Mouse (Mus musculus) kidney, postnatal 0 days (tissue): ENCODE data around the gene Fezf1. TPM values are rescaled to one million over a fixed set of nuclear protein-coding genes. Genes with fewer than 3 reads are reported as not detected.

Source experiments
- ATAC-seq: fragments of 200-750 bp; cut with Nextera tagmentation; replicated peaks from 2 replicates; pipeline ENCODE4 v1.8.0; 2017; ENCODE audit warnings: low read depth, moderate number of reproducible peaks, moderate TSS enrichment, moderate library complexity; ENCODE audit not compliant: low FRiP score
- DNase-seq: peaks from one replicate; pipeline ENCODE4 v3.0.0-alpha.2; 2016; ENCODE audit warnings: low spot score
- H3K27ac ChIP-seq: fragments of 300-500 bp; sonication (generic); 2 replicates; pipeline ENCODE4 v1.5.1; 2014; ENCODE audit warnings: mild to moderate bottlenecking
- H3K27me3 ChIP-seq: fragments of 300-500 bp; sonication (generic); 2 replicates; pipeline ENCODE4 v1.6.1; 2014; ENCODE audit warnings: low read length, mixed read lengths; ENCODE audit not compliant: insufficient read depth
- H3K36me3 ChIP-seq: fragments of 300-500 bp; sonication (generic); 2 replicates; pipeline ENCODE4 v1.6.1; 2014; ENCODE audit warnings: low read length, mixed read lengths; ENCODE audit not compliant: insufficient read depth
- H3K4me1 ChIP-seq: fragments of 300-500 bp; sonication (generic); replicated peaks from 2 replicates; pipeline ENCODE4 v1.6.1; 2014; ENCODE audit warnings: antibody characterized with exemption, low read length, mixed read lengths; ENCODE audit not compliant: insufficient read depth
- H3K4me2 ChIP-seq: fragments of 300-500 bp; sonication (generic); 2 replicates; pipeline ENCODE4 v1.6.1; 2014; ENCODE audit warnings: mild to moderate bottlenecking, low read length, moderate library complexity, mixed read lengths
- H3K4me3 ChIP-seq: fragments of 300-500 bp; sonication (generic); replicated peaks from 2 replicates; pipeline ENCODE4 v1.5.1; 2014; ENCODE audit warnings: low read depth, low read length
- H3K9ac ChIP-seq: fragments of 300-500 bp; sonication (generic); 2 replicates; pipeline ENCODE4 v1.6.1; 2014; ENCODE audit warnings: low read depth, low read length
- H3K9me3 ChIP-seq: fragments of 300-500 bp; sonication (generic); replicated peaks from 2 replicates; pipeline ENCODE4 v1.6.1; 2016; ENCODE audit warnings: low read length, inconsistent platforms, mixed read lengths
- CTCF ChIP-seq: IDR thresholded peaks from 2 replicates; pipeline ENCODE4 v1.5.1; 2016; ENCODE audit warnings: antibody characterized with exemption, low read depth, mild to moderate bottlenecking, moderate library complexity
- WGBS: fragments of 180-500 bp; shearing (Covaris S2); extraction: QIAGEN DNeasy Blood & Tissue Kit; methylation state at CpG from one replicate; pipeline ENCODE4 v1.1.7; 2014; 5-methylcytosine and 5-hydroxymethylcytosine counted together
- polyA plus RNA-seq: library from polyadenylated mRNA; unstranded; fragments of >200 nt; fragmentation: Nextera tagmentation; extraction: Ambion mirVana; gene quantifications from 2 replicates; pipeline ENCODE4 v1.2.1, GENCODE M21; 2015

Fezf1 gene
- polyA plus RNA-seq = not detected in 2 replicates

DNA sequence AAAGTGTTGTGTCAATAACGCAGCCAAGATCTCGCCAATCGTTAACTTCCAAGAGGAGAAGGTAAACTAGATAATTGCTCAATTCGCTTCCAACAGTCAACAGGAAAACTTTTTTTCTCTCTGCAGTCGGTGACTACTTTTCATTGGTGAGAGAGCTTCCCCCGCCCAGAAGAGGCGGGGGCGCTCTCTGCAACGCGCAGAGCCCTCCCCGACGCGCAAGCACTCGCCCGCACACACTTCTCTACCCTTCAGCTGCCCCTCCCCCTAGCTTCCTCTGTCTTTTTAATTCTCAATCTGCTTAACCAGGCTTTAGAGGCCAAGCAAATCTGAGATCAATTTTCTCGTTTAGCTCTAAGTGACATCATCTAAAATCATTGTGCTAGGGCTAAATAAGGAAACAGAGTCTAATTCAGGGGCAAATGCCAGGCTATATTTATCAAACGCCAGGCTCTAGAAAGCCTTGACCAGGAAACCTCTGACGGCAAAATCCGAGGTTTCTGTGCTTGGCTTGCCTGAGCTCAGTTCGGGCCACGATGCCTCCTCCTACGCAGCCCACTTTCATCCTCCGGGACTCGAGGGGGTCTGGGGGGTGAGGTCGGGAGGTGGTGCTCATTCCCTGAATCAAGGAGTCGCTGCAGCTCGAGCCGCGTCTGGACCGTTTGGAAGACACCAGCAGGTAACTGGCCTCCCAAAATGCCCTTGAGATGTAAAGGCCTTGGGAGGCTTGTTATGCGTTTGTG lies at the start of gene Fezf1:
TSS of gene Fezf1 (minus strand) at position 50 of the 740 bp plus-strand sequence.
- DNase-seq (no peak), ATAC-seq (no peak)
- Histone ChIP-seq H3K4me2 (peak within 1 kb of the TSS; percentile 58), H3K9me3 (no peaks in the 10 kb centered on the region), H3K27ac (no peak within 1 kb of the TSS), H3K27me3 (peaks cover 89% of the 10 kb centered on the region), H3K4me3 (peak within 1 kb of the TSS; percentile 24; the same call in 1 of the 2 replicates), H3K9ac (no peak within 1 kb of the TSS), H3K4me1 (peaks cover 9% of the 10 kb centered on the region; the same call in 1 of the 2 replicates), H3K36me3 (no peaks in the 10 kb centered on the region)
- TF ChIP-seq CTCF = no peak
- under 1% methylated on average over 31 of the region's 31 CpGs for WGBS

DNA sequence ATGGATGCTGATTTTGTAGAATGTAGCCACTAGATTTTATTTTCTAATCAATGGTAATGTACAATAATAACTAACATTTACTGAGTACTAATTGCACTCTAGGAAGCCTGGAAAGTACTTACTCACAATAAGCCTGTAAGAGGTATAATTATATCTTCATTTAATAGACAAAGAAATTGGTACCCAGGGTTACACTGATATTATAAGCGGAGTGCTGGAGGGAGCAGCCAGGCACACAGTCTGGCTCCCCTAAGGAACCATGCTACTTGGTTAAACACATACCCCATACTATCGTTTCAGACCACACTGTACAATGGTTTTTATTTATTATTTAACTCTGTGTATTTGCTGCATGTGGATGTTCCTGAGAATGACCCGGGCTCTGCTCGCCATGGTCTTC lies 46.5 kb upstream of the Fezf1 start:
- no peak overlapping the region for H3K4me2 ChIP-seq
- TF ChIP-seq CTCF = no peak
- no peak overlapping the region for H3K9ac ChIP-seq
- H3K9me3 ChIP-seq = no peaks in the 10 kb centered on the region
- H3K27me3 ChIP-seq = no peaks in the 10 kb centered on the region
- no peaks in the 10 kb centered on the region for H3K36me3 ChIP-seq
- ATAC-seq = no peak
- H3K4me3 ChIP-seq = no peak overlapping the region
- WGBS = 95% methylated on average over 4 of the region's 4 CpGs
- no peak for DNase-seq
- no peak overlapping the region for H3K27ac ChIP-seq
- H3K4me1 ChIP-seq = no peaks in the 10 kb centered on the region

DNA sequence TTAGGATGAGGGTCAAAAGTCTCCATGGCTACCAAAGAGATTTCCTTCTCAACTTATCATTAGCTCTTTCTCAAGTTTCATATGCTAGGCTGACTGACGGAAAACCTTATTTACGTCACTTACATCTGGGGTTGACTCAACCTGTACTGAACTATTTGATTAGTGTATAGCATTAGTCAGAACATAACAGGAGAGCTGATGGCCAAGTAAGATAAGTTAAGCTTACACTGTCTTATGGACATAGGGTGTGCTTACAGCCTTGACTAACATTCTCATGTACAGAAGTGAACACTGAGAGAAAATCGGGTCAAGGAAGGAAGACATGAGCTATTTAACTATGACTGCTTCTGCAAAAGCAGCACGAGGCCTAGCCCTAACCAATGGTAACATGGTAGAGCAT lies 40.6 kb upstream of the Fezf1 start:
- H3K27ac ChIP-seq = no peak overlapping the region
- H3K4me1 ChIP-seq = no peaks in the 10 kb centered on the region
- WGBS = 88% methylated on average over 4 of the region's 4 CpGs
- no peak overlapping the region for H3K4me2 ChIP-seq
- no peak for ATAC-seq
- H3K9me3 ChIP-seq = no peaks in the 10 kb centered on the region
- H3K36me3 ChIP-seq = no peaks in the 10 kb centered on the region
- H3K9ac ChIP-seq = no peak overlapping the region
- no peak for DNase-seq
- H3K4me3 ChIP-seq = no peak overlapping the region
- no peaks in the 10 kb centered on the region for H3K27me3 ChIP-seq
- no peak for TF ChIP-seq CTCF

DNA sequence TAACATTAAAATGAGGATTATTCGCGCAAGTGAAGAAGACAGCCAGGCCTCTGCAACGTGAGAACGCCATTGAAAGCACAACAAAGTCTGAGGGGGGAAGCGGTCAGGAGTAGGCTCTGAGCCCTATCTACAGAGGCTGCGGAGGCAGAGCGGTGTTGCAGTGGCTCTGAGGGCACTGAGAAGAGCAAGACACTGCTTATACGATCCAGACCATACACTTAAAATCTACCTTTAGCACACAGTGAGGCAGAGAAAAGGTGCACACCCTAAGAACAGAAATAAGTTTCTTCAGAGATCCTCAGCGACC lies 33.3 kb upstream of the Fezf1 start:
- DNase-seq (no peak), ATAC-seq (no peak)
- Histone ChIP-seq H3K9me3 (no peaks in the 10 kb centered on the region), H3K4me1 (no peaks in the 10 kb centered on the region), H3K36me3 (no peaks in the 10 kb centered on the region), H3K9ac (no peak overlapping the region), H3K27ac (no peak overlapping the region), H3K4me2 (no peak overlapping the region), H3K27me3 (no peaks in the 10 kb centered on the region), H3K4me3 (no peak overlapping the region)
- TF ChIP-seq CTCF = no peak
- 65% methylated on average over 9 of the region's 9 CpGs for WGBS

DNA sequence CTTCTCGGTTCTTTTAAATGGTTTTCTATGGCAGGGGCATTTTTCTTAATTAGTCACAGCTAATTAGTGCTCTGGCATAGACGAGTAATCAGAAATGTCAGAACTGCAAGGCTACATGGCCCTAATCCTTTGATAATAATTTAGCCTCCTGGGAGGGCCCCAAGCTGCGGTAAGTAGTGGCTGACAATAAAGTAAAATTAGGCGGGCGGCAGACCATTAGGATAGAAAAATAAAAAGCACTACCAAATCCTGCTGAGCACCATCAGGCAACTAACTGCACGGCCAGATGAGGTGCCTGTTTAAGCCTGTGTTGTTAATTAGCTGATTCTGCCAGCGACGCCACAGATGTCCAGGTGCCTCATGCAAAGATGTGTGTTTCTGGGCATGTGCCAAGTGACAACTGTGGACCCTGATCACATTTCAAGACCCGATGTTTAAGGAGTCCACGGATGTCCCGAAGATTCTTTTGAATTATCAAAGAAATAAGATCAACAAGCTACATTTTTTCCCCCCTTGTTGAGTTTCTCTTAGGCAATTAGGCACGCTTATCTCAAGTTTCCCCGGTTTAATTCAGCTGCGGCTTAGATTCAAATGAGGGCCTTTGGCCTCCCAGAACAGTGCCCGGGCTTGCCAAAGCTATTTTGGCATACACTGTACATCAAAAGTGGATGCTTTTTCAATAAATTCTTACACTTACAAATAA lies 32.8 kb upstream of the Fezf1 start:
- Histone ChIP-seq H3K9me3 (no peaks in the 10 kb centered on the region), H3K4me3 (no peak overlapping the region), H3K9ac (no peak overlapping the region), H3K36me3 (no peaks in the 10 kb centered on the region), H3K4me1 (no peaks in the 10 kb centered on the region), H3K27ac (no peak overlapping the region), H3K27me3 (no peaks in the 10 kb centered on the region), H3K4me2 (no peak overlapping the region)
- DNase-seq (no peak), ATAC-seq (no peak)
- WGBS = 42% methylated on average over 15 of the region's 15 CpGs
- TF ChIP-seq CTCF = no peak

DNA sequence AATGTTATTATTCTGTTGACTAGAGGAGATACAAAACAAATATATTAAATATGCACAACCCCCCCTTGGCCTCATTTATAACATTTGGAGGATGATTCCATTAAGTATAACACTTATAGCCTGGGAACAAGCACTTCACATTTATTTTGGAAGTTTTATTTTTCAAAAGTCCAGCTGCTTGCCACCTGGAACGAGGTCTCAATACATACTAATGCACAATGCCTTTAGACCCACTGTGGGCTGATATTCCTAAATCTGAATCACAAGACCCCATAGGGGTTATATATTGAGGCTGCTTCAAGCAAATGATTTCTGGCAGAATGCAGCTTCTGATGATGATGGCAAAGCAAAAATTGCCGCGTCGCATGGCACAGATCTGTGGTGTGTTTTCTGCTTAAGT lies 25.3 kb upstream of the Fezf1 start:
- 68% methylated on average over 4 of the region's 4 CpGs for WGBS
- no peaks in the 10 kb centered on the region for H3K4me1 ChIP-seq
- DNase-seq (no peak), ATAC-seq (no peak)
- H3K4me3 ChIP-seq = no peak overlapping the region
- no peaks in the 10 kb centered on the region for H3K9me3 ChIP-seq
- TF ChIP-seq CTCF = no peak
- peaks cover 22% of the 10 kb centered on the region for H3K27me3 ChIP-seq
- no peaks in the 10 kb centered on the region for H3K36me3 ChIP-seq
- H3K4me2 ChIP-seq = no peak overlapping the region
- H3K27ac ChIP-seq = no peak overlapping the region
- no peak overlapping the region for H3K9ac ChIP-seq
